Mouse (Mus musculus) forebrain, embryonic 13.5 days (tissue): Measurements from ENCODE around the gene Asic5. TPM values are rescaled to one million over a fixed set of nuclear protein-coding genes. Genes with fewer than 3 reads are reported as not detected.

Experiments
- ATAC-seq: fragments of 200-750 bp; cut with Nextera tagmentation; 2 replicates; pipeline ENCODE4 v1.8.0; 2017
- H3K27ac ChIP-seq: fragments of 300-500 bp; sonication (generic); 2 replicates; pipeline ENCODE4 v1.5.1; 2015; ENCODE audit warnings: inconsistent platforms, mild to moderate bottlenecking, moderate library complexity
- H3K27me3 ChIP-seq: fragments of 300-500 bp; sonication (generic); 2 replicates; pipeline ENCODE4 v1.6.1; 2015; ENCODE audit warnings: mild to moderate bottlenecking, inconsistent platforms
- H3K36me3 ChIP-seq: fragments of 300-500 bp; sonication (generic); 2 replicates; pipeline ENCODE4 v1.6.1; 2015; ENCODE audit warnings: mild to moderate bottlenecking, inconsistent platforms; ENCODE audit not compliant: poor library complexity, severe bottlenecking
- H3K4me1 ChIP-seq: fragments of 300-500 bp; sonication (generic); 2 replicates; pipeline ENCODE4 v1.6.1; 2015; ENCODE audit warnings: inconsistent platforms
- H3K4me2 ChIP-seq: fragments of 300-500 bp; sonication (generic); 2 replicates; pipeline ENCODE4 v1.6.1; 2015; ENCODE audit warnings: inconsistent platforms, mild to moderate bottlenecking, moderate library complexity
- H3K4me3 ChIP-seq: fragments of 300-500 bp; sonication (generic); 2 replicates; pipeline ENCODE4 v1.5.1; 2015; ENCODE audit warnings: mild to moderate bottlenecking, inconsistent platforms
- H3K9ac ChIP-seq: fragments of 300-500 bp; sonication (generic); 2 replicates; pipeline ENCODE4 v1.6.1; 2015; ENCODE audit warnings: mild to moderate bottlenecking, inconsistent platforms
- H3K9me3 ChIP-seq: fragments of 300-500 bp; sonication (generic); replicated peaks from 2 replicates; pipeline ENCODE4 v1.6.1; 2016; ENCODE audit warnings: inconsistent platforms
- WGBS: fragments of 180-500 bp; shearing (Covaris S2); methylation state at CpG from one replicate; pipeline ENCODE4 v1.1.7; 2015; 5-methylcytosine and 5-hydroxymethylcytosine counted together
- polyA plus RNA-seq: library from polyadenylated mRNA; unstranded; fragments of >200 nt; fragmentation: Nextera tagmentation; extraction: Ambion mirVana; gene quantifications from 2 replicates; pipeline ENCODE4 v1.2.1, GENCODE M21; 2015

Asic5 gene
- polyA plus RNA-seq, 1 experiment from 2014 or later, result not detected

GRCm38 (mm10) chr3:82022421-82022920, 40.4 kb downstream of the Asic5 start:
- no peak for ATAC-seq

DNA sequence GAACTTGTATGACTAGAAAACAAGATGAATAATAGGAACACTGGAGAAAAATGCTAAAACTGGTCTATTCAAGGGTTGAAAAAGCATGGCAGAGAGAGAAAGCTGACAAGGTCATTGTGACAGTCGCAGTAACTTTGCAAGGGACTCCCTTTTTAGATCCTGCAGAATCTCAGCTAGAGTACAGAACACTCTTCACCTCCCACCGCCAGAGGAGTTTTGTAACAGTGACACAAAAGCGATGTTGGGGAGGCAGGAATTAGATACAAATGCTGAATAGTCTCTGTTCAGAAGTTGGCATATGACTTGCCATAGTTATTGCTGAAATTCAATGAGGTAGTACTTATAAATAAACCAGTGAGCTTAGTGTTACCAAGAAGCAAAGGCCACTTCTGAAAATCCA, 41.0 kb downstream of the Asic5 start:
- no peak overlapping the region for H3K27ac ChIP-seq

More at GRCm38 (mm10) chr3:82022421-82022920, 40.4 kb downstream of the Asic5 start:
- Histone ChIP-seq H3K36me3 (no peaks in the 10 kb centered on the region), H3K4me1 (no peaks in the 10 kb centered on the region), H3K9ac (no peak overlapping the region), H3K27ac (no peak overlapping the region), H3K4me2 (no peak overlapping the region), H3K9me3 (no peaks in the 10 kb centered on the region), H3K4me3 (no peak overlapping the region), H3K27me3 (no peaks in the 10 kb centered on the region)
- 92% methylated on average over 8 of the region's 8 CpGs for WGBS

DNA sequence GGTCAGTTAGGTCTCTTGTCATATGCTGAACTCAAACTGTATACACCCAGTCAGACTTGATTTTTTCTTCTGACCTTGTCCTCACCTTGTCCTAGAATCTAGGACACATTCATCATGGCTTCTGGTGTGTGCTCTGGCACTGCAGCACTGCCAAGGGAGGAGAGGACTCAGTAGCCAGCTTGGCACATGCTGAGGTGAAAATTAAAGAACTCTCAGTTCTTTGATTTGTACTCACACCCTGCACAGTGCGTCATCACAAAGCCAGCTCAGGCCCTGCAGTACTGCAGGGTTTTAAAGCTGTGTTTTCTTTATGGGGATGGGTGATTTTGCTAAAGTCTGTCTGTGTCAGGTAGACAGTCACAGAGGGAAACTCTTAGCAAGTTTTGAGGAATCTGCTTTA, 45.2 kb downstream of the Asic5 start:
- H3K9me3 ChIP-seq, result no peaks in the 10 kb centered on the region
- H3K9ac ChIP-seq, result no peak overlapping the region
- no peak overlapping the region for H3K4me2 ChIP-seq
- H3K27ac ChIP-seq, result no peak overlapping the region
- H3K4me1 ChIP-seq, result no peaks in the 10 kb centered on the region
- 83% methylated on average over 1 of the region's 1 CpGs for WGBS
- H3K27me3 ChIP-seq, result no peaks in the 10 kb centered on the region
- no peaks in the 10 kb centered on the region for H3K36me3 ChIP-seq
- no peak for ATAC-seq
- H3K4me3 ChIP-seq, result no peak overlapping the region

More for the DNA sequence above, 41.0 kb downstream of the Asic5 start:
- no peak overlapping the region for H3K9ac ChIP-seq
- no peaks in the 10 kb centered on the region for H3K27me3 ChIP-seq
- no peak overlapping the region for H3K4me3 ChIP-seq
- H3K4me2 ChIP-seq, result no peak overlapping the region
- no peaks in the 10 kb centered on the region for H3K36me3 ChIP-seq
- no peak for ATAC-seq
- no peaks in the 10 kb centered on the region for H3K9me3 ChIP-seq
- WGBS, result 83% methylated on average over 3 of the region's 3 CpGs
- H3K4me1 ChIP-seq, result no peaks in the 10 kb centered on the region

- Histone ChIP-seq H3K9ac (no peak overlapping the region), H3K4me3 (no peak overlapping the region), H3K36me3 (0 out of 2 replicates have a peak, but pooled peaks cover under 1% of the 10 kb centered on the region), H3K4me1 (no peaks in the 10 kb centered on the region), H3K27me3 (no peaks in the 10 kb centered on the region), H3K27ac (no peak overlapping the region), H3K4me2 (no peak overlapping the region), H3K9me3 (no peaks in the 10 kb centered on the region)
- 1% methylated on average over 3 of the region's 3 CpGs for WGBS
- peak; percentile 87 for ATAC-seq
Measured at GRCm38 (mm10) chr3:82029229-82029628, 47.1 kb downstream of the Asic5 start.

GRCm38 (mm10) chr3:82030008-82030748, 48.1 kb downstream of the Asic5 start:
- H3K9ac ChIP-seq, result no peak overlapping the region
- no peak overlapping the region for H3K4me2 ChIP-seq
- WGBS, result 76% methylated on average over 1 of the region's 1 CpGs
- no peak for ATAC-seq
- H3K36me3 ChIP-seq, result 0 out of 2 replicates have a peak, but pooled peaks cover 6% of the 10 kb centered on the region
- no peaks in the 10 kb centered on the region for H3K27me3 ChIP-seq
- no peak overlapping the region for H3K4me3 ChIP-seq
- H3K9me3 ChIP-seq, result no peaks in the 10 kb centered on the region
- H3K4me1 ChIP-seq, result no peaks in the 10 kb centered on the region
- H3K27ac ChIP-seq, result no peak overlapping the region

DNA sequence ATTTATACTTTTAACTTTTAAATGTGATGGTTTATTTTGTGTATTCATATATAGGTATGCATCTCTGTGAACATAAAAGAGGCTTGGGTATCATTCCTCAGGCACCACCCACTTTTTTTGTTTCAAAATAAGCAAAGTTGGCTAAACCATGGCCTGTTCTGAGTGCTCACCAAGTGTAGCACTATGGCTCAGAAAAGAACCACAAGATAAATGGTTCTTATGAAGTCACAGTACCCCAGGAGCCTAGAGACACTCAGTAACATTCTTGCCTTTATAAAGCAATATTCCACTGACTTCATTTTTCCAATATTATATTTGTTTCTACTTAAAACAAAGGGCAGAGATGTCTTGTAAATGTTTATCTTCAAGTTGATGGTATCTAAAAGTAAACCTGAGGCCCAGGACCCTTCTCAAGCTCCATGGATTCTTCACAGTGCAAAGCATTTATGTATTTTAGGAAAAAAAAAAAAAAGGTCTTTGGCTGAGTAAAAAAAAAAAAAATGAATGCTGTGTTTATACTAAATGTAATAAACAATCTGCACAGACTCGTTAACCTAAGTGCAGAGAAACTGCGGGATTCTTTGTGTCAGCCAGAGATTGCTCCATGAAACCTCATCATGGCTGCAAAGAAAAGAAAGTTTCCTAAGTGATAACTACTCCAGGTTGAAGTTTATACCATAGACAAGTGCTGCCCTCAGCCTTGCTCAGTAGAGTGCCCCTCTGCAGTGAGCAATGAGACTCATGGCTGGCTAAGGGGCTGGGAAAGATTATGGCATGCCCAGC, 54.4 kb downstream of the Asic5 start:
- no peak overlapping the region for H3K4me2 ChIP-seq
- no peak overlapping the region for H3K9ac ChIP-seq
- H3K27me3 ChIP-seq, result no peaks in the 10 kb centered on the region
- WGBS, result 79% methylated on average over 2 of the region's 2 CpGs
- no peak for ATAC-seq
- no peak overlapping the region for H3K27ac ChIP-seq
- peaks cover 22% of the 10 kb centered on the region for H3K36me3 ChIP-seq
- H3K4me3 ChIP-seq, result no peak overlapping the region
- no peaks in the 10 kb centered on the region for H3K4me1 ChIP-seq
- no peaks in the 10 kb centered on the region for H3K9me3 ChIP-seq

DNA sequence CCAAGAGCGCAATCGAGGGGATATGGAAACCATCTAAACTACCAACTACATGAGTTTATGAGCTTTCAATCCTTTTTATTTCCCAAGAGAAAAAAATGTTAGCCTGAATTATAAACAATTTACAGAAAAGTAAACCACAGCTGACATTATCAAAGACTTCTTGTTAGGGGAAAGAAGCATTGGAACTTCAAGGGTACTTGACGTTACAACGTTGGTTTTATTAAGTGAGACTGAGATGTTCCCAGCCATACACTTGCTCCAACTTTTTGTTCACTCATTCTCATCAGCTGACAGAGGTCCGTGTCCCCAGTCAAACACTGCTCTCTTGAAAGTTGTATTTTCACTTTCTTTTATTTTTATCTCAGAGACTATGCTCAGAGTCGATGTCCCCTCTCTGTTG, 61.6 kb downstream of the Asic5 start:
- H3K9ac ChIP-seq, result no peak overlapping the region
- no peak overlapping the region for H3K27ac ChIP-seq
- H3K4me2 ChIP-seq, result no peak overlapping the region
- no peaks in the 10 kb centered on the region for H3K27me3 ChIP-seq
- no peak overlapping the region for H3K4me3 ChIP-seq
- no peak for ATAC-seq
- H3K9me3 ChIP-seq, result no peaks in the 10 kb centered on the region
- peaks cover 11% of the 10 kb centered on the region for H3K36me3 ChIP-seq
- whole genome bisulfite sequencing, result 85% methylated on average over 6 of the region's 6 CpGs
- no peaks in the 10 kb centered on the region; the same call in 1 of the 2 replicates for H3K4me1 ChIP-seq

DNA sequence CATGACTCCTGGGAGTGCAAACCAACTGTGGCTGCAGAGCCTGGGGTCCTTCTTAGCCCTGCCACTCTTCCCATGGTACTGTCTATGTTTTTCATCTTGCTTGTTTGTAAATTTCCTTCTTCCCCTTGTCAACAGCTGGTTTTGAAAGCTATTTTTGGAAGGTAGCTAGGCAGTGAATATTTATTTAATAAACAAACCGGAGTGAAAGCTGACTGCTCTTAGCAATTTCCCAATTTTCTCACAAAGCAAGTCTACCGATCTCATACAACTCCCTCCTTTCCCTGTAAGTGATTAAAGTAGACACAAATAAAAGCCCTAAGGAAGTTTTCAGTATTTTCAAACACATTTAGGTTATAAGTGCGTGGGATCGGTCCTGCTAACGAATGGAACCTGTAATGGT, 62.8 kb downstream of the Asic5 start:
- Histone ChIP-seq H3K27ac (no peak overlapping the region), H3K27me3 (no peaks in the 10 kb centered on the region), H3K36me3 (peaks cover 4% of the 10 kb centered on the region; the same call in 1 of the 2 replicates), H3K4me2 (no peak overlapping the region), H3K4me3 (no peak overlapping the region), H3K4me1 (no peaks in the 10 kb centered on the region; the same call in none of the 2 replicates), H3K9me3 (no peaks in the 10 kb centered on the region), H3K9ac (no peak overlapping the region)
- no peak for ATAC-seq
- whole genome bisulfite sequencing, result 90% methylated on average over 5 of the region's 5 CpGs

GRCm38 (mm10) chr3:82046087-82046486, 64.0 kb downstream of the Asic5 start:
- Histone ChIP-seq H3K9ac (no peak overlapping the region), H3K36me3 (peaks cover 3% of the 10 kb centered on the region; the same call in 1 of the 2 replicates), H3K27me3 (no peaks in the 10 kb centered on the region), H3K4me2 (no peak overlapping the region), H3K27ac (no peak overlapping the region), H3K4me1 (no peaks in the 10 kb centered on the region; the same call in none of the 2 replicates), H3K9me3 (no peaks in the 10 kb centered on the region), H3K4me3 (no peak overlapping the region)
- WGBS, result 90% methylated on average over 8 of the region's 8 CpGs
- ATAC-seq, result no peak

DNA sequence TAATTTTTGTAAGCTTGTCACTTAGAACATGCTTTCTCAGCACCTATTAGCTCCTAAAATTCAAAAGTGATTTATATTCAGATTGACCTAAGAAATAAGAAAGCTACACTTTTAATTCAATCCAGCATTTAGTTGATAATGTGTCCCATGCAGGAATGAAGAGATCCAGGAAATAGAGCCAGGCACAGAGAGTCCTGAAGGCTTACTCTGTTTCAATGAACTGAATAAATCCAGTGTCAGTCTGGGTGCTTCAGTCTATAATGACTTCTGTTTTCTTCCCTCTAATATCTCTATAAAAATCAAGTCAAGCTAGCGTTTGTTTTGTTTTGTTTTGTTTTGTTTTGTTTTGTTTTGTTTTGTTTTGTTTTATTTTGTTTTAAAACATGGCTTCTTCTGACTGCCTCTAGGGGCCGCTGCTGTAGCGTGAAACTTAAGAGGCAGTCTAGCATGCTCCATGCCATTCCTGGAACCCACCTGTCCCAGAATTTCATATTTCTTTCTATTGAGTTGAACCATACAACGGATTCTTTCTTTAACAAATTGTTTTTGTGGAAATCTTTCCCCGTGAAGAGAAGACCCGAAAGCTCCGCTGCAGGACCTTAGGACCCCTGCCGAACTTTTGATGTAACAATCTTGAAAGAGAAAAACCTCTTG, 65.1 kb downstream of the Asic5 start:
- H3K9me3 ChIP-seq, result no peaks in the 10 kb centered on the region
- peaks cover 3% of the 10 kb centered on the region; the same call in 1 of the 2 replicates for H3K36me3 ChIP-seq
- no peaks in the 10 kb centered on the region for H3K27me3 ChIP-seq
- H3K9ac ChIP-seq, result no peak overlapping the region
- peak; percentile 82 for ATAC-seq
- WGBS, result 30% methylated on average over 8 of the region's 8 CpGs
- H3K4me1 ChIP-seq, result no peaks in the 10 kb centered on the region; the same call in none of the 2 replicates
- no peak overlapping the region for H3K4me2 ChIP-seq
- no peak overlapping the region for H3K4me3 ChIP-seq
- H3K27ac ChIP-seq, result no peak overlapping the region

DNA sequence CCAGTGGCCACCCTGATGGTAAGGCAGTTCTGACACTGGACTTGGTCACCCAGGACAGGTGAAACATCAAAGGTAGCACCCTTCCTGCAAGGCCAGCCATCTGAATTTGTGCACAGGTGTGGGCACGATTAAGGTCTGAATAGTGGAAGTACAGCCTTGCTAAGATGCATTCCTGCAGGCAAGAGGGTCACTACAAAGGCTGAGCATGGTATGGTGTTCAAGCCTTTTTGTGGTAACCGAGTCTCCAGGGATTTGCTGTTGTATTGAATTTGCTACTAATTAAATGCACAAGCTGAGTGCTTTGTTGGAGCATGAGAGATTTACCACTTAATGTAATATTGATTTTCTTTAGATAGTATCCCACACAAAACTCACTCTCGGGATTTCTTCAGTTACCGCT, 66.0 kb downstream of the Asic5 start:
- WGBS, result 46% methylated on average over 4 of the region's 4 CpGs
- no peak overlapping the region for H3K27ac ChIP-seq
- no peak; the same call in 1 of the 2 replicates for ATAC-seq

More for the DNA sequence above, 66.0 kb downstream of the Asic5 start:
- Histone ChIP-seq H3K9me3 (no peaks in the 10 kb centered on the region), H3K9ac (no peak overlapping the region), H3K27me3 (no peaks in the 10 kb centered on the region), H3K4me1 (no peaks in the 10 kb centered on the region; the same call in none of the 2 replicates), H3K4me3 (no peak overlapping the region), H3K36me3 (peaks cover 3% of the 10 kb centered on the region; the same call in 1 of the 2 replicates), H3K4me2 (no peak overlapping the region)
